Mouse (Mus musculus) kidney, adult 2 months (tissue): Measurements from ENCODE around the gene Rheb. TPM values are rescaled to one million over a fixed set of nuclear protein-coding genes. Genes with fewer than 3 reads are reported as not detected.

ENCODE experiments used
- DNase-seq: peaks from one replicate; pipeline ENCODE4 v3.0.0; 2021
- H3K27ac ChIP-seq: fragments of 200-500 bp; 2 replicates; pipeline ENCODE4 v1.5.1; 2012; ENCODE audit warnings: low read depth, low read length, control low read depth, inconsistent platforms; ENCODE audit not compliant: insufficient read depth
- H3K27me3 ChIP-seq: fragments of 200-500 bp; replicated peaks from 2 replicates; pipeline ENCODE4 v1.6.1; 2012; ENCODE audit warnings: mild to moderate bottlenecking, moderate library complexity, low read length, inconsistent platforms; ENCODE audit not compliant: control insufficient read depth, insufficient read depth
- H3K36me3 ChIP-seq: fragments of 200-500 bp; 2 replicates; pipeline ENCODE4 v1.6.1; 2012; ENCODE audit warnings: mild to moderate bottlenecking, moderate library complexity, low read length, inconsistent platforms; ENCODE audit not compliant: control insufficient read depth, insufficient read depth
- H3K4me1 ChIP-seq: fragments of 200-500 bp; 2 replicates; pipeline ENCODE4 v1.6.1; 2011; ENCODE audit warnings: low read length; ENCODE audit not compliant: control insufficient read depth, insufficient read depth
- H3K4me3 ChIP-seq: fragments of 200-500 bp; 2 replicates; pipeline ENCODE4 v1.5.1; 2011; ENCODE audit warnings: mild to moderate bottlenecking, low read depth, low read length, control low read depth; ENCODE audit not compliant: insufficient read depth
- CTCF ChIP-seq: fragments of 200-500 bp; conservative IDR thresholded peaks from 2 replicates; pipeline ENCODE4 v1.5.1; 2011; ENCODE audit warnings: low read depth, mild to moderate bottlenecking, control low read depth, low read length, moderate library complexity, mixed read lengths; ENCODE audit not compliant: insufficient read depth, insufficient read length
- POLR2A ChIP-seq: fragments of 200-500 bp; IDR thresholded peaks from one replicate; pipeline ENCODE4 v1.6.1; 2011; ENCODE audit warnings: low read depth, low read length, control low read depth
- WGBS: fragments of 180-500 bp; shearing (Covaris S2); methylation state at CpG from one replicate; pipeline ENCODE4 v1.1.7; 2018; 5-methylcytosine and 5-hydroxymethylcytosine counted together
- polyA plus RNA-seq: library from polyadenylated mRNA; depleted of rRNA; stranded (reverse); fragments of >200 nt; gene quantifications from 2 replicates; pipeline ENCODE4 v1.2.3, GENCODE M21; 2012; rRNA removed

Rheb gene
- polyA plus RNA-seq, result 26.2 and 31.5 TPM in 2 replicates

DNA sequence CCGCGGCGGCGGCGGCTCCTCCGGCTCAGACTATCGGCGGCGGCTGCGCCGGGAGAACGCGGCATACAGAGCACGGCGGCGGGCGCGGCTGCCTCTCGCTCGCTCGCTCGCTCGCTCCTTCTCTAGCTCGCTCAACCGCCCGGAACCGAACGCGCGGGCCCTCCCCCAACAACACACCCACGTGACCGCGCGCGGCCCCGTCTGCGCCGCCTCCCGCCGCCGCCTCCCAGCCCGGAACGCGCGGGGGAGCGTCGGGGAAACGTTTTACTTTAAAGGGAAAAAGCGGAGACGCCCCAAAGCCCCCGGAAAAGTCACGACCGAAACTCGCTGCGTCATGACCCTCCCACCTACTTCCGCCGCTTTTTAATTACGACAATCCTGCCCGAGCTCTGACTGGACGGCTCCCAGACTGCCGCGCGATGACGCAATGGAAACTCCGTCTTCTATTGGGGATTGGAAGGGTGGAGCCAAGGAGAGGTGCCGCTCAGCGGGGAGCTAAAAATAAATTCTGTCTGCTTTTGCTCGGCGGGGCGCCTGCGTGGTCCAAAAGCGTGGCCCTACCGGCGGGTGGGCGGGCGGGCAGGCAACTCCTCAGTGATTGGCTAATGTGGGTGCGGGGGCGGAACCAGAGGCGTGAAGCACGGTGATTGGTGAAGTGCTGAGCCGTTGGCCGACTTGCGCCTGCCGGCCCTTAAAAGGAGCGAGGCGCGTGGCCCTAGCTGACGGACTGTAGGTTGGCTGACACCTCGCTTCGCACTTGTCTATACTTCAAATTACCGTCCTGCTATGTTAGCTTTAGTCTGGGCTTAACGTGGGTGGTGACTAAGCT lies at the start of gene Rheb:
TSS of gene Rheb (minus strand) at position 351 of the 829 bp plus-strand sequence.
- Histone ChIP-seq H3K36me3 (no peaks in the 10 kb centered on the region), H3K27ac (peak within 1 kb of the TSS; percentile 97), H3K27me3 (no peaks in the 10 kb centered on the region), H3K4me1 (peaks cover 12% of the 10 kb centered on the region; the same call in 1 of the 2 replicates), H3K4me3 (peak within 1 kb of the TSS; percentile 84)
- WGBS, result 1% methylated on average over 91 of the region's 92 CpGs
- peak; percentile 100 for DNase-seq
- TF ChIP-seq CTCF (no peak), POLR2A (peak; percentile 74)

DNA sequence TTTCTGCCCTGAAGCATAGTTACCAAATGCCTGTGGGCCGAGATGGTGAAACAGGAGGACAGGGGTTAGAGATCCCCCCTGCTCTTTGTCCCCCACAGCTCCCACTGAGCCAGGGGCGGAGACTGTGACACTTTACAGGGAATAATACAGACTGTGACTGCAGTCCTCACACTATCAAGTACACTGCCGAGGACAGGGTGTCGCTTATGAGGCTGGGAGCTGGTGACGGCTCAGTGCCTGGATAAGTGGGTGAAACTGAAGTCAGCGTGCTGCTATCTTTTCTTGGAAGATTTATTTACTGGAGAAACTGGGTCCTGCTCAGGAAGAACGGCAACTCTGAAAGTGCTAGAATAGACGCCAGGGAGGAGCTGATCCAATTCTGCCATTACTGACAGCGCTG lies 47.4 kb upstream of the Rheb start:
- H3K4me3 ChIP-seq, result no peak overlapping the region

DNA sequence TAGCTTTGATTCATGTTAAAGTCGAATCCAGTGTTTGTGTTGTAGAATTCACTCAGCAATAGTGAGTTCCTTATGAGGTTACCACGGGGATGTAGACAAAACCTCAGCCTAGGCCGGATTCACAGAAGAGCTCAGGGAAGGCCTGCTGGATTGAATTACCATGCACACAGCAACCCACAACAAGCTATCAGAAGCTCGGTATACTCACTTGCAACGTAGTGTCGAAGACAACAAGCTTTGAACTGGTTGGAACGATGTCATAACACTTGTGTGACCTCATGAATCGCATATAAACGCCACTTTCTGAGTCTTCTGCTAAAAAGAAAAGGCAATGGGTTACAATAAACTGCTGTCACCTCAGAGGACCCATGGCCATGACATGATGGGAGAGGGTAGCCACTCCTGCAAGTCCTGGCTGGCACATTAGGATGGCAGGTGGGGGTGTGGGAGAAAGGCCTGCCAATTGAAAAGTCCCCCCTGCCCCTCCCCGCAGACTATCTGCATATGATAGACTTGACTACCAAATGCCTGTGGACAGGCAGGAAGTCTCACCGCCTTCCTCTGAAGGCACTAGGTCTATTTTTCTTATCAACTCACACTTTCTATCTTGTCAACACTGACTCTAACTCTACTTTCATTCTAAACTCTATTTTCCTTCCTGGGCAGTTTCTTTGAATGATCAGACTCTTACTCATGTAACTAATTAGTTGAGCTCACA lies 46.6 kb upstream of the Rheb start:
- Histone ChIP-seq H3K27ac (no peak overlapping the region), H3K27me3 (no peaks in the 10 kb centered on the region), H3K4me3 (no peak overlapping the region), H3K4me1 (no peaks in the 10 kb centered on the region), H3K36me3 (no peaks in the 10 kb centered on the region; the same call in 1 of the 2 replicates)
- TF ChIP-seq CTCF (no peak), POLR2A (no peak)
- DNase-seq, result no peak
- 82% methylated on average over 11 of the region's 11 CpGs for WGBS

More for the DNA sequence above, 47.4 kb upstream of the Rheb start:
- Histone ChIP-seq H3K27me3 (no peaks in the 10 kb centered on the region), H3K4me1 (no peaks in the 10 kb centered on the region), H3K27ac (no peak overlapping the region), H3K36me3 (no peaks in the 10 kb centered on the region; the same call in 1 of the 2 replicates)
- no peak for TF ChIP-seq POLR2A
- TF ChIP-seq CTCF, result no peak
- 73% methylated on average over 9 of the region's 9 CpGs for WGBS
- no peak for DNase-seq

DNA sequence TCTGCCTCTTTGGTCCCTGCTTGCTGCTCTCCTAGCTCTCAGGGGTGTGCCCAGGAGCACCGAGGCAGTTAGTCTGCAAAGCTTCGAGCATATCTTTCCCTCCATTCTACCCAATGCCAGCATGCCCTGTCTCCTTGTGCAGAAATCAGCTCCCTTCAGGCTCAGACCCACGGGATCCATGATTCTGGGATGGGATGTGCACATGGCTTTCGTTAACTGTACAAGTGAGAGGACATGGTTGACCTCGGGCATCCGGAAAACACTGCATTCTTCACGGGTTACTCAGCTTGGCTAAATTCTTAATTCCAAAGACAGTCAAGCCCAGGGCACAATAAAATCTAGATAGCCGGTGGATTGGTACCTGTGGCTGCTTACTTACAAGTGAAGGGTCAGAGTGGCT lies 44.8 kb upstream of the Rheb start:
- TF ChIP-seq CTCF (no peak), POLR2A (no peak)
- H3K4me3 ChIP-seq, result no peak overlapping the region

DNA sequence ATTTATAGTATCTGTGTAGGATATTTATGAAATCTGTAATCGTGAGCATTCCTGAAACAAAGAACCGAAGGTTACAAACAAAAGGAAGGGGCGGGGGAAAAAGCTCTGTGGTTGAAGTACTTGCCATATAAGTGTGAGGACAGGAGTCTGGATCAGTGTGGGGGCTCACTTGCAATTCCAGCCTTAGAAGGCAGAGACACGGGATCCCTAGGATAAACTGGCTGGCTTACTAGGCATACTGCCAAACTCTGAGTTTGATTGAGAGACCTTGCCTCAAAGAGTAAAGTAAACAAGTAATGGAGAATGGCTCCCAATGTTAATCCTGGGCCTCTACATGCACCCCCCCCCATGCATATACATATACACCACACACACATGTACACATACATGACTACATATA lies 36.3 kb upstream of the Rheb start:
- no peak overlapping the region for H3K27ac ChIP-seq
- no peak for DNase-seq

More for the DNA sequence above, 44.8 kb upstream of the Rheb start:
- Histone ChIP-seq H3K27ac (no peak overlapping the region), H3K27me3 (no peaks in the 10 kb centered on the region), H3K36me3 (no peaks in the 10 kb centered on the region; the same call in 1 of the 2 replicates), H3K4me1 (no peaks in the 10 kb centered on the region)
- 80% methylated on average over 8 of the region's 8 CpGs for WGBS
- DNase-seq, result no peak

DNA sequence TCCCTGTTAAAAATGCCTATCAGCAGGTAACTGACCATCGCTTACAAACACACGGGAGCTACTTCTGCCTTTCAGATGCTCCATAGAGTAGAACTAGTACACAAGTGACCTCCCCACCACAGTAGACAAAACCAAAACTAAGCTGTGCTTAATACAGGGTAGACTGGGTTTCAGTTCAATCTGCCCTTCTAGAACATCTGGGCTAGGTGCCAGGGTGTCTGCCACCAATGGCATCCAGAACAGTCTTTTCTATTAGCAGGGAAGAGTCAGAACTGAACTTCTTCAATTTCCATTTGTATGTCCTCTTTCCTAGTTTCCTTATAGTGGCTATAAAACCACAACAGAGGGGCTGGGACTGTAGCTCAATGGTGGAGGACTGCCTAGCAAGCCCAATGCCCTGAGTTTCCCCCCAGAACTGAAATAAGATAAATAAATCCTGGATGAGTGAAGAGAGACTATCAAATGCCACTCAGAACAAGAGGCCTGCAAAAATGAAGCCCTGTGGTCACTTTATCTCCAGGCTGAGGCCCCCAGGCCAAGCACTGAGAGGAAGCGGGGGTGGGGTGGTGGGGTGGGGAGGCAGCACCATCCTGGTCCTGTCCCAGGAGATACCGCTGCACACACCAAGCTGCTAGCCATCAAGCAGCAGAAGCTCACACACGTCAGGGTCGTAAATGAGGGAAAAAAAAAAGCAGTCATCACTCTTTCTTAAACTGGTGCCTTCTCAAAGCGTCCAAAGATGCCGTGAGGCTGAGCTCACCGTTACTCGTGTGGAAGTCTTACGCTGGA lies 35.6 kb upstream of the Rheb start:
- Histone ChIP-seq H3K4me3 (no peak overlapping the region), H3K27me3 (no peaks in the 10 kb centered on the region), H3K36me3 (peaks cover 1% of the 10 kb centered on the region; the same call in 1 of the 2 replicates), H3K27ac (no peak overlapping the region), H3K4me1 (no peaks in the 10 kb centered on the region)
- DNase-seq, result no peak
- WGBS, result 80% methylated on average over 11 of the region's 11 CpGs
- TF ChIP-seq POLR2A, result no peak
- no peak for TF ChIP-seq CTCF

More for the DNA sequence above, 36.3 kb upstream of the Rheb start:
- H3K4me1 ChIP-seq, result no peaks in the 10 kb centered on the region
- WGBS, result 84% methylated on average over 4 of the region's 4 CpGs
- H3K27me3 ChIP-seq, result no peaks in the 10 kb centered on the region
- peaks cover 1% of the 10 kb centered on the region; the same call in 1 of the 2 replicates for H3K36me3 ChIP-seq
- TF ChIP-seq POLR2A (no peak), CTCF (no peak)
- H3K4me3 ChIP-seq, result no peak overlapping the region

DNA sequence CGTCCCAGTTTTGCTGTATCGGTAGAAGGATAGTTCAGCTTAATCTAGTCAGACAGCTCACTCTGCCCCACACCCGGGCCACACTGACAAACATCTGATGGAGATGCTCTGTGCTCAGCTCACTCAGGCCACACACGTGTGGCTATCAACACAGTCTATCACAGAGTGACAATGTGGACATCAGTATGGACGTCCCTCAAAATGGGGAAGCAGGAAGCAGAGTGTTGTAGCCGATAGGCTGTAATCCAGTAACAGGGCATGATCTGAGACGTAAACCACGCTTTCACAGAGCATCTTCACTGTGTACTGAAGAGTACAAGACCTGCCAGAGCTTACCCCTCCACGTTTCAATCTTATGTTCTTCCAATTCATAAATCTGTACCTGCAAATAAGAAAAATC lies 34.2 kb upstream of the Rheb start:
- TF ChIP-seq POLR2A, result no peak
- TF ChIP-seq CTCF, result no peak
- peaks cover 1% of the 10 kb centered on the region; the same call in 1 of the 2 replicates for H3K36me3 ChIP-seq
- H3K4me1 ChIP-seq, result no peaks in the 10 kb centered on the region
- no peaks in the 10 kb centered on the region for H3K27me3 ChIP-seq
- WGBS, result 91% methylated on average over 9 of the region's 9 CpGs
- no peak overlapping the region for H3K27ac ChIP-seq
- no peak overlapping the region for H3K4me3 ChIP-seq
- no peak for DNase-seq
